In the genomic region with DNA sequence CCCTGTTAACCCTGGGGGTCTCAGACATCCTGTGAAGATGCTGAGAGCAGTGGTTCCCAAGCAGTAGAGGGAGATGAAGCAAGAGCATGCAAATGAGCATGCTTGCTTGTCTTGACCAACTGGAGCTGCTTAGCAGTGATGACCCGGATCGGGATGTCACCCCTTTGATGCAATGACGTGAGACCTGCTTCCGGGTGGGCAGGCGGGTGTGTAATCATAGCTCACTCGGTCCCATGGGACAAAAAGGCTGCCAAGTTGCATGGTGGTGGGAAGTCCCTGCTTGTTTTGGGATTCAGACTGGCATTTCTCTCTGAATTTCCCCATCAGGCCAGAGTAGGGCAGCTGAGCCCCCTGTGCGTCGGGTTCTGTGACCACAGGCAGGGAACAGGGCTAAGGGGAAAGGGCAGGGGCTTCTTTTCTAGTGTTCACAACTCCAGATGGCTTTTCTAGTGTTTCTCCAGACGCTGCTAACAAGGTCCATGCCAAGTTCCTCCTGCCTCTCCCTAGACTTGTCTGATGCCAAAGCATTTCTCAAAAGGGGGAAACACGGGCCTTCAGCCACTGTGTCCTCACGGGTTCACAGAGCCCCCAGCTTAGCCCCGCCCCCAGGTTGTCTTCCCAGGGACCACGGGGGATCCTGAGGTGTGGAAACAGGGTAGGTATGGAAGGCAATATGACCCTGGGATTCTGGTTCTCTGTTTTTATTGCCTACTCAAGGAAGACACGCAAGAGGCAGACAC, we compare ENCODE assay signal across 12 mouse cellular contexts. TPM values are rescaled to one million over a fixed set of nuclear protein-coding genes. Genes with fewer than 3 reads are reported as not detected.
DNase-seq lines count a peak whose midpoint lies in the region; TF ChIP-seq lines count a peak whose summit lies in the region.
"Had no signal": no experiment of that assay in that cellular context is flagged by ENCODE, and none has a peak within 500 bp of the region (broad histone marks: within the 10 kb centered on the region; RNA-seq: fewer than 3 reads in every experiment).

No protein-coding gene starts in this region.

- no peak for TF ChIP-seq POLR2A in kidney, adult 2 months (IDR thresholded peaks at IDR 0.05; ENCODE audit: low read depth, low read length)

- H3K27ac ChIP-seq in kidney, adult 2 months (ENCODE audit: insufficient read depth, low read depth, low read length): no peak overlapping the region
- H3K27ac ChIP-seq: macrophage had no signal

- intact Hi-C loops in heart, postnatal 25 days (cut with DNase I): no loop called here

- H3K27me3 ChIP-seq in kidney, adult 2 months (replicated peaks; ENCODE audit: control insufficient read depth, insufficient read depth, low read length): no peaks in the 10 kb centered on the region

- no peak for TF ChIP-seq CTCF in kidney, adult 2 months (conservative IDR thresholded peaks at IDR 0.05; ENCODE audit: insufficient read depth, insufficient read length, low read depth, low read length)

- 50% methylated on average over 14 of the region's 14 CpGs for WGBS in kidney, adult 2 months

- H3K36me3 ChIP-seq in kidney, adult 2 months (ENCODE audit: control insufficient read depth, insufficient read depth, low read length): no peaks in the 10 kb centered on the region

- peak; percentile 44 for DNase-seq in kidney, adult 2 months
- DNase-seq in kidney, adult 11 months: no peak
- peak; percentile 16 for DNase-seq in ES-CJ7 (ENCODE audit: low read depth, low spot score)
- peak; percentile 52 for DNase-seq in gastrocnemius, postnatal 25 days
- peak; percentile 68 for DNase-seq in heart, postnatal 25 days (ENCODE audit: low spot score)
- no peak for DNase-seq in layer of hippocampus, postnatal 25 days (ENCODE audit: extremely low spot score in 1 of 2, low spot score in 1 of 2)
- DNase-seq in liver: no peak
- no peak for DNase-seq in layer of hippocampus, adult 9-10 months (ENCODE audit: low spot score)
- DNase-seq: cerebellum, postnatal 25 days; right cerebral cortex, postnatal 25 days had no signal

- peaks cover 16% of the 10 kb centered on the region for H3K4me1 ChIP-seq in kidney, adult 2 months (ENCODE audit: control insufficient read depth, insufficient read depth, low read length)

- H3K4me3 ChIP-seq in kidney, adult 2 months (ENCODE audit: insufficient read depth, low read depth, low read length): no peak overlapping the region
- H3K4me3 ChIP-seq: erythroblast, embryonic 14.5 days had no signal

RNA-seq across cellular contexts. Expression of gene Lif, which starts 42.5 kb away (rescaled TPM):
- 0.56 and 0.67 TPM in 2 replicates for polyA plus RNA-seq in kidney, adult 2 months (2012; rRNA removed)
- total RNA-seq in gastrocnemius, postnatal 25 days (2021): under 1 TPM; 0.26 to 0.43 TPM
- under 1 TPM; 0.17 to 0.55 TPM for total RNA-seq in heart, postnatal 25 days (2021)
- total RNA-seq in layer of hippocampus, postnatal 25 days (2021): 1 to 10 TPM; 1.3 to 2.1 TPM
- polyA plus RNA-seq: erythroblast, embryonic 14.5 days had no signal

Comparison
In these comparisons a context has a peak if more than half of its experiments do, and no peak if none do; other contexts are left out.
1. DNase-seq: peak in kidney, adult 2 months (single experiment), ES-CJ7 (single experiment), gastrocnemius, postnatal 25 days (single experiment) and heart, postnatal 25 days (single experiment); none in kidney, adult 11 months (single experiment), layer of hippocampus, postnatal 25 days (0 of 2), liver (single experiment) and layer of hippocampus, adult 9-10 months (single experiment).